Mouse (Mus musculus) thymus, postnatal 4 days (tissue): ENCODE measurements around the gene Lsm7.

Experiments
- DNase-seq: peaks from one replicate; pipeline ENCODE4 v3.0.0; 2021

Gene Lsm7

DNA sequence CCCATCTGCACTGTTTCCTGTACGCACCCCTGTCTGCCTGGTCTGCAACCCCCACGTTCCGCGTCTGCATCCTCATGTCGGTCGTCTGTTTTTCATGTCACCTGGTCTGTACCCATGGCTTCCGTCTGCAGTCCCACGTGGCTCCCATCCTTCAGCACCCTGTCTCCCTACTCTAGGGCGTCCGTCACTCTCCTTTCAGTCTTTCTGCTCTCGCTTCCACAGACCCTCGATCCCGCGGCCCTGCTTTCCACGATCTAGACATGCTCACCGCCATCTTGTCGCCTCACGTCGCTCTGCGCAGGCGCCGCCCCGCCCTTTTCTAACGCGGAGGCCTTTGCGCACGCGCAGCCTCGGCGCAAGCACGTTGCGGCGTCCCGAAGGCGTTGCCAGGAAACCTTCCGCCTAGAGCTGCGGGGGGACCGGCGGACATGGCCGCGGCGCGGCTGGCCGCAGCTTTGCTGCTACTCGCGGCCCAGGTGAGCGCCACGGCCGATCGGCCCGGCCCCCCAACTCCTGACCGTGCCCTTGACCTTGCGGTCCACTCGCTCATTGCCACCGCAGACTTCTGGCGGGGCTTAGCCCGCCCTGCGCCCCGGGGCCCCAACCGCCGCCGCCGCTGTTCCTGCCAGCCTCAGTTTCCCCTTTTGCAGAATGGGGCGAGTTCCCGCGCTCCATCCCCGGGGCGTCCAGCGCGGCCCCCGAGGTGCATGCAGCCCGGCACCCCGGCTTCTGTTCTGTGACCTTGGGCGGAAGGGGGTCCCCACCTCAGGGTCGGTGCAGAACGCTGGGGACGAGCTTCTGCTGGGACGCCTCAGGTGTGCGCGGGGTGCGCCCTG, at the start of gene Lsm7, which contains the start of gene Sppl2b:
Gene Lsm7 (minus strand): TSS at position 297 of the 836 bp plus-strand sequence.
Gene Sppl2b (plus strand): TSS at position 363 of the 836 bp plus-strand sequence.
- DNase-seq, result peak; percentile 99

- DNase-seq, result no peak
Measured at GRCm38 (mm10) chr10:80904709-80905108, 49.7 kb upstream of the Lsm7 start.

GRCm38 (mm10) chr10:80904004-80904693, 49.1 kb upstream of the Lsm7 start:
- DNase-seq, result no peak

DNA sequence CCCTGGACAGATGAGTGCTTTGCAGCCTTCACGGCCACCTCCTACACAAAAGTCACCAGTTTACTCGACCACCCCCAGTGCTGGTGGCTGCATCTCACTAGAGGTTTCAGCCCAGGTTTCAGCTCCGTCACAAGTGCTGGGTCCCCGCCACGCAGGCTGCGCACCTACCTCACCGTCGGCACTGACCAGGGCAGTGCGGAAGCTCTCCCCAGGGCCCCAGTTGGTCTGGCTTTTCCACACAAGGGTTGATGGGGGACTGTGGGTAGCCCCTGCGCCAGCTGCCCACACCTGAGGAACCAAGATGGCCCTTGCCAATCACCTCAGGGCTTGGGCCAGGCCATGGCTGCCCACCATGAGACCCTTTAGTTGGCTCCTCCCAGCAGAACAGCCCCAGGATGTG, 48.3 kb upstream of the Lsm7 start:
- DNase-seq, result no peak

DNA sequence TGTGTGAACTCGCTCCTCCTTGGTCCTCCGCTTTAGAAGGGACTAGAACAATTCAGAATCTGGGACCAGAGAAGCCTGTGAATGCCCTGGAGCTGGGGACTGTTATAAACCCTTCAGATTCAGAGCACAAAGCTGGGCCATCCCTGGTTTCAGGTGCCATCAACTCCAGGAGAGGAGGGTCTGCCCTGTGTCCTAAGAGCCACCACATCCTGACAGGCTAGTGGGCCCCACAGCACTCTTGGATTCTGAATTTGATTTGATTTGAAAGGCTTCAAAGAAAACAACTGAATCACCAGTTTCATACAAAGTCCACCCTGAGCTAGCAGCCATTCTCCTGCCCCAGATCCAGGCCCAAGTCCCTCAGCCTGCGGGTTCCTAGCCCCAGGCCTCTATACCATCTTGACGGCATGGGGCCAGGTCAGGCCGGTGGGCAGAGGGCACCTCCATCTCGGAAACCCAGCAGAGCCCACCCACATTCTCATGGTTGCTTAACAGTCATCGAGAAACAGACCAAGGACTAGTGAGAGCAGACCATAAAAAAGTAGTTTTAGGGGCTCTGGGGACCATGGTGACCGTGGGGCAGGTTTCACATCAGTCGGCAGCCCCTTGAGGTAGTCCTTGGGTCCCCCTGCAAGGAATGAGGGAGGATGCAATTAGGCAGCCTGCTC, 47.4 kb upstream of the Lsm7 start:
- DNase-seq, result no peak

GRCm38 (mm10) chr10:80901409-80902272, 46.6 kb upstream of the Lsm7 start:
- DNase-seq, result no peak

DNA sequence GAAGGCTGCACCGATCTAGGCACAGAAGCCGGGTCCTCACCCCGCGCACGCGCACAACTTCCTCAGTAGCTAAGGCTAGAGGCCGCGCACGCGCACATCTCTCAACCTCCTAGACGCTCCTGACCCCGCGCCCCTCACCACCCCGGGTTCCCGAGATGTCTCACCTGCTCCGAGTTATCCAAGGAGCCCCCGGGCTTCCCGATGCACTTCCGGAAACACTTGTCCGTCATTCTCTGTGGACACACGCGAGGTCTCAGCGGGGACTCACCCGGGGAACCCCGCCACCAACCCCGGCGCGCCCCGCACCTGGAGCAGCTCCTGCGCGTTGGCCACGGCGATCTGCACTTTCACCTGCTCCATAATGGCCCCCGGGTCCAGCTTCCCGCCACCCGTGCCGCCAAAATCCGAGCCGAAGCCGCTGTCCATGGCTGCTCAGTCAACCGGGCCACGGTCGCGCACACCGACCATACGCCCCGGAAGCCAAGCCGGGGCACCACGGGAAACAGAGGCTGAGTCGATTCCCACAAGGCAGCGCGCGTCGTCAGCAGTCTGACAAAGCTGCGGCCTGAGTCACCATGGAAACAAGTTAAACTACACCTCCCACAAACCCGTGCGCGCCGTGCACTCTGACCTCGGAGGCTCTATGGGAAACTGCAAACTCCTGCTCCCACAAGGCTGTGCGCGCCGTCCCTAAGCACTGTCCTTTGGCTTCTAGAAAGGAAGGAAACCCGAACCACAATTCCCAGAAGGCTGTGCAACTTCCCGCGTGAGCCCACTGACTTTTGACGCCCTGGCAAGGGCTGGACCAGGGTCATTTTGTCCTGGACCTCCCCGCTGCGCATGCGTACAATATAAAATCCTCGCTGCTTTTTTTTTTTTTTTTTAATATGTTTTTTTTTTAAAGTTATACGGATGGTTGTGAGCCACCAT, 45.6 kb upstream of the Lsm7 start, which contains the start of gene Timm13:
Gene Timm13 (minus strand): TSS at position 652 of the 930 bp plus-strand sequence.
- DNase-seq, result peak; percentile 95

GRCm38 (mm10) chr10:80899591-80900317, 44.7 kb upstream of the Lsm7 start:
- DNase-seq, result no peak

- no peak for DNase-seq
Measured at GRCm38 (mm10) chr10:80899074-80899473, 44.1 kb upstream of the Lsm7 start.

GRCm38 (mm10) chr10:80897861-80898510, 43.0 kb upstream of the Lsm7 start:
- no peak for DNase-seq

GRCm38 (mm10) chr10:80896581-80897485, 41.8 kb upstream of the Lsm7 start:
- DNase-seq, result no peak

- no peak for DNase-seq
Measured at GRCm38 (mm10) chr10:80895697-80896096, 40.7 kb upstream of the Lsm7 start.

- no peak for DNase-seq
Measured at GRCm38 (mm10) chr10:80895100-80895499, 40.1 kb upstream of the Lsm7 start.

DNA sequence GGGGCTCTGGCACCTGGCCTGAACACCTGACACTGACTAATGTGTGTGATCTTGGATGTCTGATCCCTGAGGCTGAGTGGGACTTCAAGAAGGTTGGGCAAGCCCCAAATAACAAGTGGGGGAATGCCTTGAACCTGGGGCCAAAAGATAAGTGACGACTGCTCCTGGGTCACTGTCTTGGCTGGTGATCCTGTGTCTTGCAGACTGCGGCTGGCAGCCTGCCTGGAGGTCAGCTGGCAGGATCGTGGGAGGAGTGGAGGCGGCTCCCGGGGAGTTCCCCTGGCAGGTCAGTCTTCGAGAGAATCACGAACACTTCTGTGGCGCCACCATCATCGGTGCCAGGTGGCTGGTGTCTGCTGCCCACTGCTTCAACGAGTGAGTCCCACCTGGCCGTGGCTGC, 32.2 kb upstream of the Lsm7 start:
- no peak for DNase-seq

- DNase-seq, result peak; percentile 91
Measured at GRCm38 (mm10) chr10:80881301-80881700, 26.3 kb upstream of the Lsm7 start.

- no peak for DNase-seq
Measured at GRCm38 (mm10) chr10:80880901-80881300, 25.9 kb upstream of the Lsm7 start.

DNA sequence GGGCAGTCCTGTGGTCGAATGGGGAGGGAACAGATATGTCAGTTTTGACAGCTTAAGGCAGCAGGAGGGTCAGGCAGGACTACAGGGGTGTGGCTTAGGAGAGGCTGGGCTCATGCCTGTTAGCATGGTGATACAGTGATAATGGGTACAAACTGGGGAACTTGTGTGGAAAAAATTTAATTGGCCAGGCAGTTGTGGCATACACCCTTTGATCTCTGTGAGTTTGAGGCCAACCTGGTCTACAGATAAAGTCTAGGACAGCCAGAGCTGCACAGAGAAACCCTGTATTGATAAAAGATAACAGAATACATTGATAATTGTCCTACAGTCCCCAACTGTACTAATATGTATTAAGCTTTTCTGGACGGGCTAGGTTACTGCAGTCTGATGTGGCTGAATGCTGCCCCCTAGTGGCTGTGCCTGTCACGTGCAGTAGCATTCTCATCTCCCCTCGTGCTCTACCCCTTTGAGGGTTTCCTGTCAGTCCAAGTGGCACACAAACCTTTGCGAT, 25.2 kb upstream of the Lsm7 start:
- peak; percentile 83 for DNase-seq

DNA sequence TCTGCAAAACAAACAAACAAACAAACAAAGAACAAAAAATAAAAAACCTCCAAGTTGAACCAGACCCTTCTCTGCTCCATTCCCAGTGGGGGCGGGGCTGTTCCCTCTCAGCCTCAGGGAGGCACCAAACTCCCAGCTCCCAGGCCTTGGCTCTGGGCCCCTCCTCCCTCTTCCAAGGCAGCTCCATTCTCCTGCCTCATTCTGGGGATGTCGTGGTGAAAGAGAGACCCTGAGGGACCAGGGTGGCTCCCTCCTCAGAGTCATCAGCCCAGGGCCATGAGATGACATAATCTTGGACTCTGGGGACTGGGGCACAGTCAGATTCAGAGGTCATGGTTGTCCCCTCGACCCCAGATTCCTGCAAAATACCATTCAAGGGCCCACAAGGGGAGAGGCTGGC, 21.6 kb upstream of the Lsm7 start:
- DNase-seq, result no peak

- DNase-seq, result peak; percentile 78
Measured at GRCm38 (mm10) chr10:80876028-80876427, 21.0 kb upstream of the Lsm7 start.
